Mouse (Mus musculus) kidney, postnatal 0 days (tissue): ENCODE data around the gene Nptx2. TPM values are rescaled to one million over a fixed set of nuclear protein-coding genes. Genes with fewer than 3 reads are reported as not detected.

Source experiments
- ATAC-seq: fragments of 200-750 bp; cut with Nextera tagmentation; replicated peaks from 2 replicates; pipeline ENCODE4 v1.8.0; 2017; ENCODE audit warnings: low read depth, moderate number of reproducible peaks, moderate TSS enrichment, moderate library complexity; ENCODE audit not compliant: low FRiP score
- DNase-seq: peaks from one replicate; pipeline ENCODE4 v3.0.0-alpha.2; 2016; ENCODE audit warnings: low spot score
- H3K27ac ChIP-seq: fragments of 300-500 bp; sonication (generic); 2 replicates; pipeline ENCODE4 v1.5.1; 2014; ENCODE audit warnings: mild to moderate bottlenecking
- H3K27me3 ChIP-seq: fragments of 300-500 bp; sonication (generic); 2 replicates; pipeline ENCODE4 v1.6.1; 2014; ENCODE audit warnings: low read length, mixed read lengths; ENCODE audit not compliant: insufficient read depth
- H3K36me3 ChIP-seq: fragments of 300-500 bp; sonication (generic); 2 replicates; pipeline ENCODE4 v1.6.1; 2014; ENCODE audit warnings: low read length, mixed read lengths; ENCODE audit not compliant: insufficient read depth
- H3K4me1 ChIP-seq: fragments of 300-500 bp; sonication (generic); replicated peaks from 2 replicates; pipeline ENCODE4 v1.6.1; 2014; ENCODE audit warnings: antibody characterized with exemption, low read length, mixed read lengths; ENCODE audit not compliant: insufficient read depth
- H3K4me2 ChIP-seq: fragments of 300-500 bp; sonication (generic); 2 replicates; pipeline ENCODE4 v1.6.1; 2014; ENCODE audit warnings: mild to moderate bottlenecking, low read length, moderate library complexity, mixed read lengths
- H3K4me3 ChIP-seq: fragments of 300-500 bp; sonication (generic); replicated peaks from 2 replicates; pipeline ENCODE4 v1.5.1; 2014; ENCODE audit warnings: low read depth, low read length
- H3K9ac ChIP-seq: fragments of 300-500 bp; sonication (generic); 2 replicates; pipeline ENCODE4 v1.6.1; 2014; ENCODE audit warnings: low read depth, low read length
- H3K9me3 ChIP-seq: fragments of 300-500 bp; sonication (generic); replicated peaks from 2 replicates; pipeline ENCODE4 v1.6.1; 2016; ENCODE audit warnings: low read length, inconsistent platforms, mixed read lengths
- CTCF ChIP-seq: IDR thresholded peaks from 2 replicates; pipeline ENCODE4 v1.5.1; 2016; ENCODE audit warnings: antibody characterized with exemption, low read depth, mild to moderate bottlenecking, moderate library complexity
- WGBS: fragments of 180-500 bp; shearing (Covaris S2); extraction: QIAGEN DNeasy Blood & Tissue Kit; methylation state at CpG from one replicate; pipeline ENCODE4 v1.1.7; 2014; 5-methylcytosine and 5-hydroxymethylcytosine counted together
- polyA plus RNA-seq: library from polyadenylated mRNA; unstranded; fragments of >200 nt; fragmentation: Nextera tagmentation; extraction: Ambion mirVana; gene quantifications from 2 replicates; pipeline ENCODE4 v1.2.1, GENCODE M21; 2015

Gene Nptx2
- polyA plus RNA-seq = 0.96 and 1.2 TPM in 2 replicates

GRCm38 (mm10) chr5:144545653-144546422 lies at the start of gene Nptx2:
TSS of gene Nptx2 (plus strand) at chr5:144545902.
- H3K4me2 ChIP-seq = peak within 1 kb of the TSS; percentile 52
- ATAC-seq (peak; percentile 96), DNase-seq (peak; percentile 87)
- WGBS = under 1% methylated on average over 94 of the region's 99 CpGs
- H3K36me3 ChIP-seq = no peaks in the 10 kb centered on the region
- H3K4me3 ChIP-seq = peak within 1 kb of the TSS; percentile 26
- no peaks in the 10 kb centered on the region for H3K9me3 ChIP-seq
- peaks cover 24% of the 10 kb centered on the region for H3K27me3 ChIP-seq
- peak; percentile 53 for TF ChIP-seq CTCF
- H3K4me1 ChIP-seq = peaks cover 14% of the 10 kb centered on the region; the same call in 1 of the 2 replicates
- no peak within 1 kb of the TSS for H3K27ac ChIP-seq
- no peak within 1 kb of the TSS for H3K9ac ChIP-seq

- no peak for DNase-seq
- H3K27me3 ChIP-seq = no peaks in the 10 kb centered on the region
- no peak overlapping the region for H3K27ac ChIP-seq
- no peak overlapping the region for H3K4me3 ChIP-seq
- WGBS = 86% methylated on average over 7 of the region's 7 CpGs
- no peak overlapping the region for H3K9ac ChIP-seq
- no peaks in the 10 kb centered on the region for H3K36me3 ChIP-seq
- no peak overlapping the region for H3K4me2 ChIP-seq
- no peak for ATAC-seq
- no peaks in the 10 kb centered on the region for H3K9me3 ChIP-seq
- no peak for TF ChIP-seq CTCF
- H3K4me1 ChIP-seq = no peaks in the 10 kb centered on the region
Observed at GRCm38 (mm10) chr5:144496481-144496880, 49.2 kb upstream of the Nptx2 start.

GRCm38 (mm10) chr5:144504239-144504638 lies 41.5 kb upstream of the Nptx2 start:
- H3K27ac ChIP-seq = no peak overlapping the region
- DNase-seq (no peak), ATAC-seq (no peak)
- no peak for TF ChIP-seq CTCF
- H3K36me3 ChIP-seq = no peaks in the 10 kb centered on the region
- H3K4me2 ChIP-seq = no peak overlapping the region
- no peaks in the 10 kb centered on the region for H3K4me1 ChIP-seq
- 89% methylated on average over 10 of the region's 10 CpGs for WGBS
- no peak overlapping the region for H3K9ac ChIP-seq
- H3K9me3 ChIP-seq = no peaks in the 10 kb centered on the region
- no peak overlapping the region for H3K4me3 ChIP-seq
- H3K27me3 ChIP-seq = no peaks in the 10 kb centered on the region

- no peaks in the 10 kb centered on the region for H3K27me3 ChIP-seq
- no peak overlapping the region for H3K9ac ChIP-seq
- no peak overlapping the region for H3K27ac ChIP-seq
- DNase-seq = no peak
- H3K9me3 ChIP-seq = no peaks in the 10 kb centered on the region
- no peaks in the 10 kb centered on the region for H3K4me1 ChIP-seq
- H3K4me2 ChIP-seq = no peak overlapping the region
- H3K4me3 ChIP-seq = no peak overlapping the region
- ATAC-seq = no peak
- peak; percentile 17; the same call in 1 of the 2 replicates for TF ChIP-seq CTCF
- 91% methylated on average over 2 of the region's 2 CpGs for whole genome bisulfite sequencing
- no peaks in the 10 kb centered on the region for H3K36me3 ChIP-seq
Observed at GRCm38 (mm10) chr5:144505731-144506130, 40.0 kb upstream of the Nptx2 start.

GRCm38 (mm10) chr5:144506156-144506555 lies 39.5 kb upstream of the Nptx2 start:
- ATAC-seq = no peak

GRCm38 (mm10) chr5:144506689-144507552 lies 38.8 kb upstream of the Nptx2 start:
- no peak for DNase-seq
- H3K4me2 ChIP-seq = no peak overlapping the region
- H3K9me3 ChIP-seq = no peaks in the 10 kb centered on the region
- no peak for ATAC-seq
- no peaks in the 10 kb centered on the region for H3K36me3 ChIP-seq
- H3K27ac ChIP-seq = no peak overlapping the region
- H3K9ac ChIP-seq = no peak overlapping the region
- H3K4me1 ChIP-seq = no peaks in the 10 kb centered on the region
- WGBS = 26% methylated on average over 26 of the region's 26 CpGs
- no peak for TF ChIP-seq CTCF
- no peaks in the 10 kb centered on the region for H3K27me3 ChIP-seq
- H3K4me3 ChIP-seq = no peak overlapping the region

More at GRCm38 (mm10) chr5:144506156-144506555, 39.5 kb upstream of the Nptx2 start:
- Histone ChIP-seq H3K4me3 (no peak overlapping the region), H3K27me3 (no peaks in the 10 kb centered on the region), H3K9me3 (no peaks in the 10 kb centered on the region), H3K27ac (no peak overlapping the region), H3K4me1 (no peaks in the 10 kb centered on the region), H3K4me2 (no peak overlapping the region), H3K36me3 (no peaks in the 10 kb centered on the region), H3K9ac (no peak overlapping the region)
- TF ChIP-seq CTCF = no peak
- no peak for DNase-seq
- 77% methylated on average over 4 of the region's 4 CpGs for WGBS
